Mouse (Mus musculus) heart, postnatal 0 days (tissue): ENCODE measurements around the gene Akt3.

Source experiments
- CTCF ChIP-seq: IDR thresholded peaks from 2 replicates; pipeline ENCODE4 v1.5.1; 2016; ENCODE audit warnings: antibody characterized with exemption, control low read depth, low read depth
- EP300 ChIP-seq: IDR thresholded peaks from 2 replicates; pipeline ENCODE4 v1.6.1; 2016; ENCODE audit warnings: antibody characterized with exemption, low read depth

- TF ChIP-seq CTCF (no peak), EP300 (no peak)
Measured at GRCm38 (mm10) chr1:177048773-177049172, 209.2 kb downstream of the Akt3 start.
